Mouse (Mus musculus): ENCODE results near the gene Cyp27b1. TPM values are rescaled to one million over a fixed set of nuclear protein-coding genes. Genes with fewer than 3 reads are reported as not detected.
"Not testable (repeated sequence)": the region's sequence is repeated elsewhere in the genome, so short reads cannot be mapped to it uniquely, and the experiment has no call there.

Cyp27b1 gene
- polyA plus RNA-seq, 1 experiment: not detected

GRCm38 (mm10) chr10:127059968-127060916 is 12.2 kb downstream of the Cyp27b1 start, which contains the start of gene March9:
TSS of gene March9 (minus strand) at chr10:127060184.
- peaks cover 15% of the 10 kb centered on the region for H3K4me1 ChIP-seq (ENCODE audit: control insufficient read depth, insufficient read depth, low read length)
- H3K27ac ChIP-seq (ENCODE audit: insufficient read depth, low read depth, low read length): no peak within 1 kb of the TSS
- peak within 1 kb of the TSS; percentile 49 for H3K4me3 ChIP-seq (ENCODE audit: insufficient read depth, low read length)
- no peak for TF ChIP-seq POLR2A (IDR thresholded peaks at IDR 0.05; ENCODE audit: borderline replicate concordance, low read depth, low read length)
- TF ChIP-seq CTCF (IDR thresholded peaks at IDR 0.05; ENCODE audit: low read depth, low read length): no peak

GRCm38 (mm10) chr10:127061085-127061484 is 13.0 kb downstream of the Cyp27b1 start:
- no peak overlapping the region for H3K27ac ChIP-seq (ENCODE audit: insufficient read depth, low read depth, low read length)
- peaks cover 17% of the 10 kb centered on the region for H3K4me1 ChIP-seq (ENCODE audit: control insufficient read depth, insufficient read depth, low read length)
- no peak overlapping the region for H3K4me3 ChIP-seq (ENCODE audit: insufficient read depth, low read length)
- no peak for TF ChIP-seq POLR2A (IDR thresholded peaks at IDR 0.05; ENCODE audit: borderline replicate concordance, low read depth, low read length)
- no peak for TF ChIP-seq CTCF (IDR thresholded peaks at IDR 0.05; ENCODE audit: low read depth, low read length)

GRCm38 (mm10) chr10:127061513-127061912 is 13.5 kb downstream of the Cyp27b1 start:
- Histone ChIP-seq H3K27ac (ENCODE audit: insufficient read depth, low read depth, low read length) (no peak overlapping the region), H3K4me1 (ENCODE audit: control insufficient read depth, insufficient read depth, low read length) (peaks cover 17% of the 10 kb centered on the region), H3K4me3 (ENCODE audit: insufficient read depth, low read length) (no peak overlapping the region)
- TF ChIP-seq CTCF (IDR thresholded peaks at IDR 0.05; ENCODE audit: low read depth, low read length) (no peak), POLR2A (IDR thresholded peaks at IDR 0.05; ENCODE audit: borderline replicate concordance, low read depth, low read length) (no peak)

- Histone ChIP-seq H3K4me1 (ENCODE audit: control insufficient read depth, insufficient read depth, low read length) (peaks cover 17% of the 10 kb centered on the region), H3K27ac (ENCODE audit: insufficient read depth, low read depth, low read length) (peak overlapping the region; percentile 61)
- H3K4me3 ChIP-seq (ENCODE audit: insufficient read depth, low read length): not testable (repeated sequence)
Observed at GRCm38 (mm10) chr10:127062101-127062500, 14.1 kb downstream of the Cyp27b1 start.

GRCm38 (mm10) chr10:127062503-127062902 is 14.5 kb downstream of the Cyp27b1 start:
- Histone ChIP-seq H3K4me3 (ENCODE audit: insufficient read depth, low read length) (no peak overlapping the region), H3K27ac (ENCODE audit: insufficient read depth, low read depth, low read length) (peak overlapping the region; percentile 61), H3K4me1 (ENCODE audit: control insufficient read depth, insufficient read depth, low read length) (peaks cover 17% of the 10 kb centered on the region)
- TF ChIP-seq CTCF (IDR thresholded peaks at IDR 0.05; ENCODE audit: low read depth, low read length) (no peak), POLR2A (IDR thresholded peaks at IDR 0.05; ENCODE audit: borderline replicate concordance, low read depth, low read length) (no peak)

GRCm38 (mm10) chr10:127063239-127063872 is 15.3 kb downstream of the Cyp27b1 start, which contains the start of gene Cdk4:
TSS of gene Cdk4 (plus strand) at chr10:127063534.
- Histone ChIP-seq H3K4me3 (ENCODE audit: insufficient read depth, low read length) (peak within 1 kb of the TSS; percentile 89), H3K27ac (ENCODE audit: insufficient read depth, low read depth, low read length) (peak within 1 kb of the TSS; percentile 84), H3K4me1 (ENCODE audit: control insufficient read depth, insufficient read depth, low read length) (peaks cover 17% of the 10 kb centered on the region)
- TF ChIP-seq CTCF (IDR thresholded peaks at IDR 0.05; ENCODE audit: low read depth, low read length) (no peak), POLR2A (IDR thresholded peaks at IDR 0.05; ENCODE audit: borderline replicate concordance, low read depth, low read length) (no peak)

GRCm38 (mm10) chr10:127063913-127064870 is 16.1 kb downstream of the Cyp27b1 start:
- H3K4me3 ChIP-seq (ENCODE audit: insufficient read depth, low read length): peak overlapping the region; percentile 89
- peaks cover 20% of the 10 kb centered on the region for H3K4me1 ChIP-seq (ENCODE audit: control insufficient read depth, insufficient read depth, low read length)
- no peak for TF ChIP-seq CTCF (IDR thresholded peaks at IDR 0.05; ENCODE audit: low read depth, low read length)
- no peak for TF ChIP-seq POLR2A (IDR thresholded peaks at IDR 0.05; ENCODE audit: borderline replicate concordance, low read depth, low read length)
- H3K27ac ChIP-seq (ENCODE audit: insufficient read depth, low read depth, low read length): peak overlapping the region; percentile 84

- no peak overlapping the region for H3K4me3 ChIP-seq (ENCODE audit: insufficient read depth, low read length)
- TF ChIP-seq POLR2A (IDR thresholded peaks at IDR 0.05; ENCODE audit: borderline replicate concordance, low read depth, low read length): no peak
- no peak for TF ChIP-seq CTCF (IDR thresholded peaks at IDR 0.05; ENCODE audit: low read depth, low read length)
- H3K27ac ChIP-seq (ENCODE audit: insufficient read depth, low read depth, low read length): no peak overlapping the region
- H3K4me1 ChIP-seq (ENCODE audit: control insufficient read depth, insufficient read depth, low read length): peaks cover 20% of the 10 kb centered on the region
Observed at GRCm38 (mm10) chr10:127065981-127066380, 17.9 kb downstream of the Cyp27b1 start.

- H3K4me1 ChIP-seq (ENCODE audit: control insufficient read depth, insufficient read depth, low read length): peaks cover 21% of the 10 kb centered on the region
- TF ChIP-seq POLR2A (IDR thresholded peaks at IDR 0.05; ENCODE audit: borderline replicate concordance, low read depth, low read length) (no peak), CTCF (IDR thresholded peaks at IDR 0.05; ENCODE audit: low read depth, low read length) (no peak)
- no peak overlapping the region for H3K27ac ChIP-seq (ENCODE audit: insufficient read depth, low read depth, low read length)
Observed at GRCm38 (mm10) chr10:127066519-127067018, 18.5 kb downstream of the Cyp27b1 start.

More at GRCm38 (mm10) chr10:127066519-127067018, 18.5 kb downstream of the Cyp27b1 start:
- H3K4me3 ChIP-seq (ENCODE audit: insufficient read depth, low read length): no peak overlapping the region
